Mouse (Mus musculus) kidney, adult 2 months (tissue): Measurements from ENCODE around the gene Tubb4b.

ENCODE experiments used
- CTCF ChIP-seq: fragments of 200-500 bp; conservative IDR thresholded peaks from 2 replicates; pipeline ENCODE4 v1.5.1; 2011; ENCODE audit warnings: low read depth, mild to moderate bottlenecking, control low read depth, low read length, moderate library complexity, mixed read lengths; ENCODE audit not compliant: insufficient read depth, insufficient read length
- POLR2A ChIP-seq: fragments of 200-500 bp; IDR thresholded peaks from one replicate; pipeline ENCODE4 v1.6.1; 2011; ENCODE audit warnings: low read depth, low read length, control low read depth

DNA sequence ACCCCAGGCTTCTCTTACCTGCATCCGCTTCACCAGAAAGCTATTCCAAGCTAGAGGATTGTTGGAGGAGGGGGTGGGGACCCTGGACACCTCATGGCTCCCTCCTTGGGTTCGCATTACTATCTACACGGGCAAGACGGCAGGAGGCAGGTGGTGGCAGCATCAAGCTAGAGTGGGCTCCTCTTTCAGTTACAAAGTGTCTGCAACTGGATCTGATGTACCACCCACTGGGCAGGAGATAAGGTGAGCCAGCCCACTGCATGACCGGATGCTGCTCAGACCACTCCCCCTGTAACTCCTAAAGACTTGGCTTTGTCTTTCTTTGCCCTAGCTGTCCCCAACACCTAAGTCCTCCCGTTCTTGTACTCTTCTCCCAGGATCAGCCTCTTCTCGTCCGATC, 12.1 kb upstream of the Tubb4b start, which contains the start of gene Rnf224:
- TF ChIP-seq POLR2A (no peak), CTCF (no peak)
